Mouse (Mus musculus): Measurements from ENCODE around the gene Ankrd9.

DNA sequence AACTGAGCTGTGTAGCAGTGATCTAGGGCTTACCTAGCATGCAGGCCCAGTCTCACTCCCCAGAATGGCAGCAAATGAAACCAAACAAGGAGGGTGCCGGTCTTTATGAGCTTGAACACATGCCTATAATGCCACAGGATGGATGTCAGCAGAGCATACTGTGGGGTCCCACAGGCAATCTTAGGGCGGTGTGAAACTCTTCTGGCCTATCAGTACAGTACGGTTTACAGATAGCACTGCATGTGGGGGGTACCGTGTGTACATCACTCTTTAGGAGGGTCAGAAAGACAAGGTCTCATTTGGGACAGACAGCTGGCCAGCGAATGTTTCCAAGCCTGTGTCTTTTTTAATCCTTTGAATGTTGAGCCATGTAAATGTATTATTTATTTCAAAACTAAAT lies 6.9 kb downstream of the Ankrd9 start:
- no peak for TF ChIP-seq FLI1 (IDR thresholded peaks at IDR 0.05; ENCODE audit: low read length)
- no peak for TF ChIP-seq GATA1 (IDR thresholded peaks at IDR 0.05; ENCODE audit: borderline replicate concordance, low read length)

All from megakaryocyte, embryonic 14.5 days (primary cell).